Mouse (Mus musculus): ENCODE results near the gene Card9. TPM values are rescaled to one million over a fixed set of nuclear protein-coding genes. Genes with fewer than 3 reads are reported as not detected.

Card9 gene
- polyA plus RNA-seq, 1 experiment from 2014 or later: 2.1 TPM

Other genes starting within 250 kb of the Card9 start
- 18.3 and 19.2 TPM in 2 replicates for gene Nacc2, start 237.7 kb downstream of the Card9 start, polyA plus RNA-seq (2014; fragmentation: Nextera tagmentation; extraction: Ambion mirVana)
- gene Lhx3, start 152.6 kb downstream of the Card9 start, polyA plus RNA-seq (2014; fragmentation: Nextera tagmentation; extraction: Ambion mirVana): 5.5 and 5.8 TPM in 2 replicates
- gene Qsox2, start 123.4 kb downstream of the Card9 start, polyA plus RNA-seq (2014; fragmentation: Nextera tagmentation; extraction: Ambion mirVana): 15.2 and 16.1 TPM in 2 replicates
- gene Ccdc187, start 66.4 kb downstream of the Card9 start, polyA plus RNA-seq (2014; fragmentation: Nextera tagmentation; extraction: Ambion mirVana): 0.25 and 0.29 TPM in 2 replicates
- 96.7 and 101 TPM in 2 replicates for gene Gpsm1, start 45.4 kb downstream of the Card9 start, polyA plus RNA-seq (2014; fragmentation: Nextera tagmentation; extraction: Ambion mirVana)
- gene Dnlz, start 8.8 kb downstream of the Card9 start, polyA plus RNA-seq (2014; fragmentation: Nextera tagmentation; extraction: Ambion mirVana): 27.7 and 28.3 TPM in 2 replicates
- gene Snapc4, start 19.7 kb upstream of the Card9 start, polyA plus RNA-seq (2014; fragmentation: Nextera tagmentation; extraction: Ambion mirVana): 25.4 and 29.3 TPM in 2 replicates
- gene Entr1, start 28.4 kb upstream of the Card9 start, polyA plus RNA-seq (2014; fragmentation: Nextera tagmentation; extraction: Ambion mirVana): 134 and 141 TPM in 2 replicates
- 76.8 and 81.6 TPM in 2 replicates for gene Pmpca, start 28.4 kb upstream of the Card9 start, polyA plus RNA-seq (2014; fragmentation: Nextera tagmentation; extraction: Ambion mirVana)
- 22.1 and 23.0 TPM in 2 replicates for gene Inpp5e, start 48.3 kb upstream of the Card9 start, polyA plus RNA-seq (2014; fragmentation: Nextera tagmentation; extraction: Ambion mirVana)
- gene Sec16a, start 84.3 kb upstream of the Card9 start, polyA plus RNA-seq (2014; fragmentation: Nextera tagmentation; extraction: Ambion mirVana): 29.1 and 30.0 TPM in 2 replicates
- gene Notch1, start 155.7 kb upstream of the Card9 start, polyA plus RNA-seq (2014; fragmentation: Nextera tagmentation; extraction: Ambion mirVana): 23.3 and 25.6 TPM in 2 replicates
- gene Egfl7, start 219.1 kb upstream of the Card9 start, polyA plus RNA-seq (2014; fragmentation: Nextera tagmentation; extraction: Ambion mirVana): 62.2 and 69.2 TPM in 2 replicates
- gene Gm20532, start 225.7 kb upstream of the Card9 start, polyA plus RNA-seq (2014; fragmentation: Nextera tagmentation; extraction: Ambion mirVana): not detected in 2 replicates
- gene Agpat2, start 243.5 kb upstream of the Card9 start, polyA plus RNA-seq (2014; fragmentation: Nextera tagmentation; extraction: Ambion mirVana): 5.6 and 6.6 TPM in 2 replicates

Data from hindbrain, embryonic 14.5 days (tissue).